Mouse (Mus musculus): ENCODE measurements around the gene Uckl1.

DNA sequence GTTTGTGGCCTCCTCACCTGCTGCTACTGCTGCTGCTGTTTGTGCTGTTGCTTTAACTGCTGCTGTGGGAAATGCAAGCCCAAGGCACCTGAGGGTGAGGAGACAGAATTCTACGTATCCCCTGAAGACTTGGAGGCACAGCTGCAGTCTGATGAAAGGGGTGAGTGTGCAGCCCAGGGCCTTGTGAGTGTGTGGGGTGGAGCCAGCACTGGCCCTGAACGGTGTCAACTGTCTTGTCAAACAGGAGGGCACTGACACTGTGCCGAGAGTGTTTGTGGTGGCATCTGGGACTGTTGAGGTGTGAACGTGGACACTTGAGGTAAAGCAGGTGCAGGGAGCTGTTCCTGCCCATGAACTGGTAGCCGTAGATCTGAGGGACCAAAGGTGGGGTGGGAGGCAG, 36.0 kb downstream of the Uckl1 start:
- TF ChIP-seq POLR2A (IDR thresholded peaks at IDR 0.05; ENCODE audit: low read depth, low read length) (no peak), CTCF (IDR thresholded peaks at IDR 0.05; ENCODE audit: borderline replicate concordance, insufficient read depth, low read length) (no peak)

Measured in embryonic fibroblast, embryonic 13.5 days (primary cell).